Mouse (Mus musculus): Measurements from ENCODE around the gene Cep112.

- TF ChIP-seq USF1 (IDR thresholded peaks at IDR 0.05; ENCODE audit: low read depth) (no peak), CTCF (IDR thresholded peaks at IDR 0.05; ENCODE audit: control insufficient read depth, insufficient read depth, insufficient read length) (no peak), MAX (IDR thresholded peaks at IDR 0.05) (no peak)
These were observed 466.3 kb downstream of the Cep112 start for GRCm38 (mm10) chr11:108891111-108891870.
